Mouse (Mus musculus): ENCODE measurements at regions not wholly inside any gene's neighbourhood (a gene's known extent, or its start where the extent isn't known, plus 50 kb on each side); places are given as distances from the start of the nearest gene placed in this dataset.

DNA sequence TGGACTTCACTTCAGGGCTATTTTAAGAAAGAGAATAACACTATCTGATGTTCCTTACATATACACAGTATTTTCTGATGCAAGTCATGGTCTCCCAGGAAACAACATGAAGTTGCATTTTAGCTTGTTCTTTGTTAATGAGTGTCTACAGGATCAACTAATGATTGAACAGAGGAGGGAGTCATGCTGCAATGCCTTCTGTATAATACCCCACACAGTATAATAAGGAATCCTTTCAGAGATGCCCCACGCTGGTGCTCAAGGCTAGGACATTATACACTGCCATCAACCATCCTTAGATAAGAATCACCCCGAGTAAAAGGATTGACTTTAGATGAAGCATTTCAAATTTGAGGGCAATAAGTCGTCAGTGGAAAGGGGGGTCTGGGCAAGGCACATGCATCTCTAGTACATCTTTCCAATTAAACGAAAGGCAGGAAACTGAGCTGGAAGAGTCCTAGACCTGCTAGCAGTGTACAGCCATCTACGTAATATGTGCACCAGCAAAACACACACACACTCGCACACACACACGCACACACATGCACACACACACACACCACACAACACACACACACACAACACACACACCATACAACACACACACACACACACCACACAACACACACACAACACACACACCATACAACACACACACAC lies 252.6 kb upstream of the Rag2 start:
- peak; percentile 27 for DNase-seq

DNA sequence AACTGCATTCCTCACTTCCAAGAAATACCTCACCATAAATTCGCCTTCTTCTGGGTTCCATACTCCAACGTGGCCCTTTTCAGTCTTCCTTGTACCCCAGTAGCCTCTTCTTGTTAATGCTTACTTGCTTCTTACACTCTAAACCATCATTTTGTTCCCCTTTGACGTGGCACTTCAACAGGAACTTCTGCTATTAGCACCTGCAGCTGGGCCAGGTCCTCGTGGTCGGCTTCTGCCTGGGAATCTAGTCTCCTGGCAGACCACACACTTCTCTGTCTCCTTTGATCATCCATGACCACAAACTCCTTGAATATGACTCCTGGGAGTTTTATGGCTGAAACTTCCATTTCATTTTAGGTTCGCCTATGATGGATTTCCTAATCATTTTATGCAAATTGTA lies 243.9 kb upstream of the Rag2 start:
- DNase-seq, result no peak

DNA sequence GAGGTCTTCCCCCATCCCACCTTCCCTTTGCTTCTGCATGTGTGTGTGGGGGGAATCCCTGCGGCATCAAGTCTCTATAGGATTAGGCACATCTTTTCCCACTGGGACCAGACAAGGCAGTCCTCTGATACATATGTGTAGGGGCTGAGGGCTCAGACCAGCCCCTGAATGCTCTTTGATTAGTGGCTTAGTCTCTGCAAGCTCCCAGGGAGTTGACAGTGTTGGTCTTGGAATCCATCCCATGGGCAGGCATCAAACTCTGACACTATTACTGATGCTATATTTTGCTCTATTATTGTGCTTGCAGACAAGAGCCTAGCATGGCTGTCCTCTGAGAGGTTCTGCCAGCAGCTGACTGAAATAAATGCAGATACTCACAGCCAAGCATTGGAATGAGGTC lies 209.5 kb upstream of the Rag2 start:
- no peak for DNase-seq

DNA sequence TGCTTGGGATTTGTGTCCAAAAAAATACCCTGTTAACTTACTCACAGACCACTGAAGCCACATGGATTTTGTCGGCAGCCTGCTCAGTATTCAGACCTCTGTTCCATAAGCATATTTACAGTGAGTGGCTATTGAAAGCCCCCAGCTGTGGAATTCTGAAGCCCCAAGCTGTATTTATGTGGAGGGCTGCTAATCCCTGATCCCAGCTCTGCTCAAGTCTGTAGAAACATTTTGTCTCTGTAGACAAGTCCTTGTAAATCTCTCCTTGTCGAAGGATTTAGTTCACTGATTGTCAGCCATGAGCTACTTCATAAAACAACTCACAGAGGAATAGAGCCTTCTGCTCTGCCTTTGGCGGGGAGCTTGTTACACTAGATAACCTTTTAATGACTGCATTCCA lies 207.8 kb upstream of the Rag2 start:
- DNase-seq, result no peak

DNA sequence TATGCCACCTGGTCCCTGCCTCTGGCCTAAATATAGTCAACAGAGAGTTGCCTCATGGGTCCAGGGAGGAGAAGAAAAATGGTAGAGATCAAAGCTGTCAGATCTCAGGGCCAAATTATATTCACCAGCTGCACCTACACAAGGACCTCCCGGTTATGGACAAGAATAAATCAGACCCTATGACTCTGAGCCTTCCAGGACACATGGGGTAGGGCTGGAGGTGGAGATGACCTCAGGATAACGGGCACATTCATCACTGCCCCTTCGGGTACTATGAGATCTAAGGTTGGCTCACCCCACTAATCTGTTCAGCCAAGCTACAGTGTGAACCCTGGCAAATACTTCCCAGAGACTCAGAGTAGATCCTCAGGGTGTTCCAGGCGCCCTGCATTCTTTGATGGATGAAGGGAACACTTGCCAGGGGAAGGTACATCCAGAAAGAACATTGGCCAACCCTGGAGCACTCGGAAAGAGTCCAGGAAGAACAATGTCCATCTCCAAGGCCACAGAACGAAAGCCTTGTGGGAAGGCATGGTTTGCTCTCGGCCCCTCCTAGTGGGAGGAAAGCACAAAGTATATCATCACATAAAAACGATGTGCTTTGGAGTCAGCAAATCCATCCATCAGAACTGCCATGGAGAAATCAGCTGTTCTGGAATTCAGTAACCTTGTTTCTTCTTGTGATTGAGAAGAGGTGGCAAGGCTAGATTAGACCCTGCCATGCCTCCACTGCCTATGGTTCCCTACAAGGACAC lies 191.2 kb upstream of the Rag2 start:
- no peak for DNase-seq

DNA sequence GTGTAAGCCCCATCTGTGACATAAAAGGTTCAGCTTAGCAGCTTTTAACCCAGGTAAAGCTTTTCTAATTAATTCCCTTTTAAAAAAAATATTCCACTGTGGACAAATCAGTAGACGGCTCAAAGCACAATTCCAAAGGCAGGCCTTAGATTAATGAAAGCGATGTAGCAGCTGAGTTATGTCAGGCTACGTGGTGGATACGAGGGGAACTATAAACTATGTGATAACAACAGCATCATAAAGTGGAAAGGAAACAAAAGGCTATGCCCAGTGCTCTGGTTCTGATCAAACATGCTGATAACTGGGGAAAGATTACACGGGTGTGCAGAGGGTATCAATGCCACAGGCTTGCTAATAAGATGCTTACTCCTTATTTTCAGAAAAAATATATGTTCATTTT lies 184.3 kb upstream of the Rag2 start:
- DNase-seq, result no peak

DNA sequence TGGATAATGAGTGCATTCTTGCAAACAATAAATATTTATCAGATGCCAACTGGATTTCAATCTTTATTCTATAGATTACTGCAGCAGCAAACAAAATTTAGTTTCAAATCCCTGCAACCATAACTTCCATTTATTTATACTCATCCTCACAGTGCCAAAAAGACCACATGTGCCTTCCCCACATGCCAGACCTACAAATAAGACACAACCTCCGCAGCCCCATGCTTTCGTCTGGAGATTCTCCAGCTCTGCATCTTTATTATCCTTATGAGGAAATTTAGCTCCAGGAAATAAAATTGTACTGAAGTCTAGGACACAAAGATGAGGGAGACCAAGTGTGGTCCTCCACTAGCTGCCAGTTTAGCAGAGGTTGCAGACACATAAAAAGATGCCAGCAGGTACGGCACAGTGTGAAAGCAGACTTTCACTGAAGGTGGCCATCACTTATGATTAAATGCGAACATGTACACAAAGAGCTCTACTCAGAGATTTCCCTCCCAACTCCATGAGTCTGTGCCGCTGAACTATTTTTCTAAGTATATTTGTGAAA lies 183.4 kb upstream of the Rag2 start:
- DNase-seq, result no peak

DNA sequence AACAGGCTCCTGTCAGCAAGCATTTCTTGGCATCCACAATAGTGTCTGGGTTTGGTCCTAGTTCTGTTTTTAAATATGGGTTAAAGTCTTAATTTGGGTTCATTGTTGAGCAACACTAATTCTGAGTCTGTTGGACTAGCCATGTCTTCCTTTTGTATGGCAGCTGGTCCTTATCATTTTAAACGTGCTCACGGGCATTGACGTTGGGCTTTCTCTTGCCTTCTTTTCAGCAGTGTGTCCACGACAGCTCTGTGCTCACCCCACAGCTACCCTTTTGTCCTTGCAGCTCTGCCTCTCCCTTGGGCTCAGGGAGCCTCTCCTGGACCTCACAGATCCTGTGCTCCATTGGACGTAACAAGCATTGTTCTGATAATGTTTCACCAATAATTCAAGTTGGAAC lies 168.9 kb upstream of the Rag2 start:
- no peak for DNase-seq

DNA sequence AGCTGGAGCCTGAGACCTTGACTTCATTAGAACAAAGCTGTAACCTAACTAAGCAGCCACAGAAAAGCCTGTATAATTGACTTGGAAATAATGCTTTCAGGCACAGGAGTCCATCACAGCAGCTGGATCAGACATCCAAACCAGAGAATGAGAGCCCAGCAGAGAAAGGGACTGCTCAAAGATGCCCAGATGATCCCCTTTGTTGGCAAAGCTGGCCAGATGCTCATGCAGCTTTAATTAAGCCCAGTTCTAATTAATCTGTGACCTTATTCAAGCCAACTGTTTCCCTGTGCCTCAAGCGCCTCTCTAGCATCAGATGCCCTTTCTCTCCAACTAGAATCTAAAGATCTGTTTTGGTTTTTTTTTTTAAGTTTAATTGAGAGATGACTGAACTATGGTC lies 165.6 kb upstream of the Rag2 start:
- no peak for DNase-seq

DNA sequence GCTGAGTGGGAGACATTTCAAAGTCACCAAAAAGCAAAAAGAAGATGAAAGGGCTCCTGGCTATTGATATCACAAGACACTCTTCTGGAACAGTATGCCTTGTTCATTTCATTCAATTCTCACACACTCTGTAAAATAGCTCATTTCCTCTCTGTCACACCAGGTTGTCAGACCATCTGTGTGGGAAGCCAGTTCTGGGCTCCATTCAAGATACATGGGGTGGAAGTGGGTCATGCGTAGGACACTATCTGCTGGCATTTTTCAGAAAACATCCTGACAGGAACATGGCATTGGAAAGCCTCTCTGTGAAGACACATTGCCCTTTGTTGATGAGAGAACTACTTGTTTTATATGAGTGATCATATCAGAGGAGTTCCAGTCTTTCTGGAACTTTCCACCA lies 162.1 kb upstream of the Rag2 start:
- no peak for DNase-seq

DNA sequence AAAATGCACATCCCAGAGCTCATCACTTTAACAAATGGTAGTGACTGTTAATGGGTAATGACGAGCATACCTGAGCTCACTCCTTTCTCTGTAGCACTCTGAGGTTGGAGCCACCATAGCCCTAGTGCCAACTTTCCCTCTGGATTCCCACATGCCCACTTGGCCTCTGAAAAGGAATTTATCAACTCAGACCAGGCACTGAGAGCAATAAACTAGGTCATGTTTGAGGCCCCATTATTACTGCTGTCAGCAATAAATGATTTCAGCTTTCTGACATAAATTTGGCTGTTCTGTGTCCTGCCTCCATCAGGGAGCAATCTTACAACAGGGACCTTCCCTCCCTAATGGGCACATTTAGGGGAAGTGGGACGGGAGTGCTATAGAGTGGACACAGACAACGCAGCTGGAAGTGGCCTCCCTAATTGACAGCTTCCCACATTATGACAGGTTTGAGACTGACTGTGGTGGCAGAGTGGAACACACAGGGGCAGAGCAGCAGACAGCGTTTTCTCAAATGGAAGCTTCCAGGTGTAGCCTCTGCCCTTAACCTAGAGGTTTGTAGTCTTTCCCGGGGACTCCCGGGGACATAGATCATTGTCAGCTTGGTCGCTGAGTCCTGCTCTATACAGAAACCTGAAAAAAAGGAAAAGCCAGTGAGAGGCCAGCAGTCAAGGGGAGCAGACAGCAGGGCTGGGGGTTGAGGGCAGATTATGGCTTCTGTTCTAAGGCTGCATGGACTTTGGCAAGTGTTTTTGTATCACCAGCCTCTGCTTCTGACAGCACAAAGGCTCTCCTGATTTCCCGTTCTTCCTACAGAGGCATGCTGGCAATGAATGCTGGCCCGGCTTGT lies 160.0 kb upstream of the Rag2 start:
- DNase-seq, result no peak

DNA sequence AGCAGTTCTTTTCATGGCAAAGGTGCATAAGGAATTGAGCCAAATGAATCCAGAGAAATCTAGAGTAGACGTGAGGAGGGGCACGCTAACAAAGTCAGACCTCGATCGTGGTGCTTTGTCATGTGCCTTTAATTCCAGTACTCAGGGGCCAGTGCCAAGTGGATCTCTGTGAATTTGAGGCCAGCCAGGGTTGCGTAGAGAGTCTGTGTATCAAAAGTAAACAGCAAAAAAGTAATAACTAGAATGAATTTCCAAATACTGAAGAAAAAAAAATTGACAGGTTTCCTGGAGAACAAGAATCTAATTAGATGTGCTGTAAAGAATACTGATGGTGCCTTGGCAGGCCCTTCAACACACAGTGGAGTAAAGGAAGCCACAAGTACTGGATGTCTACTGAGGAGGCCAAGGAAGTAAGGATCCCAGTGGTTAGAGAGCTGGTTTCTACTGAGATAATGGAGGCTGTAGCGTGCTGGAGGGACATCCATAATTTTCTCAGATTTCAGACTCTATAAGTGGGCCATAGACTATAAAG lies 153.9 kb upstream of the Rag2 start:
- DNase-seq, result no peak

DNA sequence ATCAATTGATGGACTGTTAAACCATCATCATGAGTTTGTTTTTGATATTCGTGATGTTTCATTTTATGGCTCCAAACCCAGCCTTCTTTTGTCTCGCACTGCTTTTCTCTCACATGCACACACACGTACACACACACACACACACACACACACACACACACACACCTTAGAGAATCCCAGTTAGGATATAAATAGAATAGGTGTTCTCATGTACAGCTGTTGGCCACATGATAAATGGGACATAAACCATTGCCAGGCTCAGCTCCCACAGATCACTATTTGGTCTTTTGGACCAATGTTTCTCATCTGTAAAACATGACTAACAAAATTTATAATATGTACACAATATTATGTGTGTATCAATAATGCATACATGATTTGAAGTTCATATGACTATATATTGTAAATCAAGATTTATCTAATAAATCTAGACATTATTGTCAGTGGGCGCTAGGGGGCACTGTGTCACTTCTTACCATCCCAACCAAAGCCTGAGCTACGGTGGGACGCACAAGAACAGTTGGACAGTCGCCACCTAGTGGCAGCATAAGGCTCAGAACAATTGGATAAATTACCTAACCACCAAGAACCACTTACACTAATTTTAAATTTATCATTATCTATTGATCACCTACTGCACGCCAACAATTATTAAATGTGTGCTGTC lies 151.9 kb upstream of the Rag2 start:
- peak; percentile 87 for DNase-seq

DNA sequence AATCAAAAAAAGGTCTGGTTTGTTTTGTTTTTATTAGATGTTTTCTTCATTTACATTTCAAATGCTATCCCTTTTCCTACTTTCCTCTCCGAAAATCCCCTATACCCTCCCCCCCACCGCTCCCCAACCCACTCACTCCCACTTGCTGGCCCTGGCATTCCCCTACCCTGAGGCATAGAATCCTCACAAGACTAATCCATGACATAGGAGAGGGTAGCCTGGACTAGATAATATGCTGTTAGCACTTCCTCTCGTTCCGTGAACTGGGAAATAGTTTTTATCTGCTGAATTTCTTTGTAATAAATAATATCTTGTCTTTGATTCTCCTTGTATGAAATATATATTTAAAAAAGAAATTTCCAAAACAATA lies 151.4 kb upstream of the Rag2 start:
- DNase-seq, result no peak

DNA sequence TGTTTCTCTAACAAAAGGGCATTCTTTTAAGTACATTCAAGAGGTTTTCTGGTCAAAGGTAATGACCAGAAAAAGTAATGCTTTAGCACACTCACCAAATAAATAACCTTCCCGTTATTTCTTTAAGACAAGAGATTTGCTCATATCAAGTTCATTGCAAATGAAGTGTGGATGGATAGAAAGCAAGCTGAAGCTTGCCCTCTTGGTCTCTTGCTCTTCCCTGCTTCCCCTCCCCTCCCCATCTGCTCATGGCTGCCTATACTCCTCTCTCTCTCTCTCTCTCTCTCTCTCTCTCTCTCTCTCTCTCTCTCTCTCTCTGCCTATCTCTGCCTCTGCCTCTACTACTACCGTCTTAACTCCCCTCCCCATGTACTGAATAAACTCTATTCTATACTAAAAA lies 147.7 kb upstream of the Rag2 start:
- DNase-seq, result no peak

DNA sequence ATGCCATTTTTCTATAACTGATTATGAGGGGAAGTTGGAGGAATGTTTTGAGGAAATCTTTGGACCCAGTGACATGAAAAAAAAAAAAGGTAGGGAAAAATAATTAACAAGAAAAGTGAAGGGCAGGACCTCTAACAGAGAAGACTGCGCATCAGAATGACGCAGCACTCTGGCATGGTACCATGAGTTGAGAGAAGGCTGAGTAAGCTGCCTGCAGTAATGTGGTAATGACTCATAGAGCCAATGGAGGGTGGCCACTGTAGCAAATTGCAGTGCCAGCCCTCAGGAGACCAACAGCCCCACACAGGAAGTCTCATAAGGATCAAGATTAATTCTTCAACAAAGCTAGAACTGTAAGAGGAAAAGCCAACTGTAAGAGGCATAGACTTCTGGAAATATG lies 134.3 kb upstream of the Rag2 start:
- DNase-seq, result peak; percentile 31

DNA sequence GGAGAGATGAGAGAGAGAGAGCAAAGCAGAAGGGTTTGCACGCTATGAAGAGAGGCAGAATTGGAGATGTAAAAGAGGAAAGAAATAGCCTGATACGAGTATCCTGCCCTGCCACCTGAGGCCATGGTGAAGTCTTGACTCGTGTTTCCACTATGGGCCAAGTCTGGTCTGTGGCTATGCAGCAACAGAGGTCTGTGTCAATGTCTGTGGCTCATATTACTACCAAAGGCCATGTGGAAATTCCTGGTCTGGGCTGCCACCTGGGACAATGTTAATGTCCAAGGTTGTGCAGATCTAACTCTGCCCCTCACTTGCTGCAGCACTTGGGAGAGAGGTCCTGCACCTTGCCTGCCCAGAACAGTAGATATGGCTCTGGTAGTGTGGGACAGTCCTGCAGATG lies 132.8 kb upstream of the Rag2 start:
- no peak for DNase-seq

DNA sequence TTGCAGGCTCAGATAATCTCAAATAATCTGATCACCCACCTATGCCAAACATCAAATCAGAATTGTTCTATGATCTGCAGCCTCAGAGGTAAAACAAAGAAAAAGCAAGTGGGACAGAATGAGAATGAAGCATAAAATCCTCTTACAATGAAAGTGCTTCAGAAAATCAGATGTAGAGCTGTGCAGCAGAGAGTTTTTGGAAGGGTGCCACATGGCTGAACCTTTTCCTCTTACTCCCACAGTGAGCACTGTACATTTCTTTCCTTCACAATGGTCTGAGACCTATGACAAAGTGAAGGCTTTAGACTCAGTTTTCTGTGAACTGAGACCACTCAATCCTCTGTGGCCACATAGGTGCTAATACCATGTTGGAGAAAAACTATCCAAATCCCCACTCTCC lies 116.4 kb upstream of the Rag2 start:
- no peak for DNase-seq
